Mouse (Mus musculus) stomach, embryonic 15.5 days (tissue): ENCODE data around the gene Pde3a. TPM values are rescaled to one million over a fixed set of nuclear protein-coding genes. Genes with fewer than 3 reads are reported as not detected.

Source experiments
- ATAC-seq: fragments of 200-750 bp; cut with Nextera tagmentation; 2 replicates; pipeline ENCODE4 v1.8.0; 2017; ENCODE audit warnings: low read depth, moderate number of reproducible peaks, moderate TSS enrichment; ENCODE audit not compliant: insufficient read depth, low FRiP score
- H3K27ac ChIP-seq: fragments of 300-500 bp; sonication (generic); 2 replicates; pipeline ENCODE4 v1.5.1; 2015; ENCODE audit warnings: mild to moderate bottlenecking, inconsistent platforms
- H3K27me3 ChIP-seq: fragments of 300-500 bp; sonication (generic); replicated peaks from 2 replicates; pipeline ENCODE4 v1.6.1; 2015; ENCODE audit warnings: inconsistent platforms
- H3K36me3 ChIP-seq: fragments of 300-500 bp; sonication (generic); 2 replicates; pipeline ENCODE4 v1.6.1; 2015; ENCODE audit warnings: inconsistent platforms
- H3K4me1 ChIP-seq: fragments of 300-500 bp; sonication (generic); 2 replicates; pipeline ENCODE4 v1.6.1; 2015; ENCODE audit warnings: inconsistent platforms
- H3K4me2 ChIP-seq: fragments of 300-500 bp; sonication (generic); 2 replicates; pipeline ENCODE4 v1.6.1; 2015; ENCODE audit warnings: mild to moderate bottlenecking, inconsistent platforms
- H3K4me3 ChIP-seq: fragments of 300-500 bp; sonication (generic); replicated peaks from 2 replicates; pipeline ENCODE4 v1.5.1; 2015; ENCODE audit warnings: inconsistent platforms
- H3K9ac ChIP-seq: fragments of 300-500 bp; sonication (generic); 2 replicates; pipeline ENCODE4 v1.6.1; 2015; ENCODE audit warnings: inconsistent platforms
- H3K9me3 ChIP-seq: fragments of 300-500 bp; sonication (generic); 2 replicates; pipeline ENCODE4 v1.6.1; 2016; ENCODE audit warnings: inconsistent platforms
- WGBS: fragments of 180-500 bp; shearing (Covaris S2); methylation state at CpG from one replicate; pipeline ENCODE4 v1.1.7; 2015; 5-methylcytosine and 5-hydroxymethylcytosine counted together
- polyA plus RNA-seq: library from polyadenylated mRNA; unstranded; fragments of >200 nt; fragmentation: Nextera tagmentation; extraction: Ambion mirVana; gene quantifications from 2 replicates; pipeline ENCODE4 v1.2.1, GENCODE M21; 2015

Pde3a gene
- polyA plus RNA-seq, result 10.6 and 12.8 TPM in 2 replicates

GRCm38 (mm10) chr6:141248691-141249584 is at the start of gene Pde3a:
Gene Pde3a (plus strand): TSS chr6:141249269.
- 1% methylated on average over 27 of the region's 28 CpGs for WGBS
- Histone ChIP-seq H3K9ac (peak within 1 kb of the TSS; percentile 68), H3K9me3 (no peaks in the 10 kb centered on the region), H3K27me3 (0 out of 2 replicates have a peak, but pooled peaks cover 13% of the 10 kb centered on the region), H3K27ac (peak within 1 kb of the TSS; percentile 94), H3K36me3 (no peaks in the 10 kb centered on the region), H3K4me3 (peak within 1 kb of the TSS; percentile 67), H3K4me2 (peak within 1 kb of the TSS; percentile 72), H3K4me1 (peaks cover 5% of the 10 kb centered on the region; the same call in 1 of the 2 replicates)
- ATAC-seq, result peak; percentile 20; the same call in 1 of the 2 replicates

- Histone ChIP-seq H3K27ac (no peak overlapping the region), H3K27me3 (no peaks in the 10 kb centered on the region), H3K4me2 (no peak overlapping the region), H3K4me3 (no peak overlapping the region), H3K9me3 (no peaks in the 10 kb centered on the region), H3K36me3 (no peaks in the 10 kb centered on the region), H3K4me1 (no peaks in the 10 kb centered on the region), H3K9ac (no peak overlapping the region)
- ATAC-seq, result no peak
Observed at GRCm38 (mm10) chr6:141200173-141200615, 48.9 kb upstream of the Pde3a start.

GRCm38 (mm10) chr6:141207531-141207930 is 41.5 kb upstream of the Pde3a start:
- Histone ChIP-seq H3K27me3 (no peaks in the 10 kb centered on the region), H3K9ac (no peak overlapping the region), H3K4me2 (no peak overlapping the region), H3K4me3 (no peak overlapping the region), H3K4me1 (no peaks in the 10 kb centered on the region), H3K9me3 (no peaks in the 10 kb centered on the region), H3K27ac (no peak overlapping the region), H3K36me3 (no peaks in the 10 kb centered on the region)
- 57% methylated on average over 6 of the region's 6 CpGs for WGBS
- ATAC-seq, result no peak

GRCm38 (mm10) chr6:141208283-141208872 is 40.7 kb upstream of the Pde3a start:
- WGBS, result 33% methylated on average over 1 of the region's 1 CpGs
- Histone ChIP-seq H3K4me3 (no peak overlapping the region), H3K27me3 (no peaks in the 10 kb centered on the region), H3K4me1 (no peaks in the 10 kb centered on the region), H3K36me3 (no peaks in the 10 kb centered on the region), H3K9me3 (no peaks in the 10 kb centered on the region), H3K27ac (no peak overlapping the region), H3K4me2 (no peak overlapping the region), H3K9ac (no peak overlapping the region)
- ATAC-seq, result no peak

- Histone ChIP-seq H3K27ac (no peak overlapping the region), H3K4me3 (no peak overlapping the region), H3K36me3 (no peaks in the 10 kb centered on the region), H3K4me1 (no peaks in the 10 kb centered on the region), H3K9me3 (no peaks in the 10 kb centered on the region), H3K27me3 (no peaks in the 10 kb centered on the region), H3K9ac (no peak overlapping the region), H3K4me2 (no peak overlapping the region)
- no peak for ATAC-seq
- 90% methylated on average over 3 of the region's 3 CpGs for WGBS
Observed at GRCm38 (mm10) chr6:141210021-141210420, 39.0 kb upstream of the Pde3a start.

GRCm38 (mm10) chr6:141221081-141221480 is 28.0 kb upstream of the Pde3a start:
- Histone ChIP-seq H3K4me3 (no peak overlapping the region), H3K4me1 (no peaks in the 10 kb centered on the region), H3K9ac (no peak overlapping the region), H3K36me3 (no peaks in the 10 kb centered on the region), H3K4me2 (no peak overlapping the region), H3K27me3 (no peaks in the 10 kb centered on the region), H3K27ac (no peak overlapping the region), H3K9me3 (no peaks in the 10 kb centered on the region)
- 69% methylated on average over 3 of the region's 3 CpGs for WGBS
- no peak for ATAC-seq

- no peaks in the 10 kb centered on the region for H3K9me3 ChIP-seq
- no peaks in the 10 kb centered on the region for H3K27me3 ChIP-seq
- 0 out of 2 replicates have a peak overlapping the region, but pooled peaks have one; percentile 10 for H3K4me2 ChIP-seq
- ATAC-seq, result no peak; the same call in 1 of the 2 replicates
- H3K4me1 ChIP-seq, result no peaks in the 10 kb centered on the region
- H3K27ac ChIP-seq, result peak overlapping the region; percentile 48; the same call in 1 of the 2 replicates
- whole genome bisulfite sequencing, result 52% methylated on average over 15 of the region's 15 CpGs
- H3K36me3 ChIP-seq, result no peaks in the 10 kb centered on the region
- no peak overlapping the region for H3K4me3 ChIP-seq
- no peak overlapping the region for H3K9ac ChIP-seq
Observed at GRCm38 (mm10) chr6:141226851-141227657, 22.0 kb upstream of the Pde3a start.

- ATAC-seq, result no peak
- H3K9ac ChIP-seq, result no peak overlapping the region
- 41% methylated on average over 3 of the region's 3 CpGs for WGBS
- no peak overlapping the region for H3K4me3 ChIP-seq
- no peak overlapping the region for H3K4me2 ChIP-seq
- H3K27me3 ChIP-seq, result no peaks in the 10 kb centered on the region
- H3K36me3 ChIP-seq, result no peaks in the 10 kb centered on the region
- H3K4me1 ChIP-seq, result no peaks in the 10 kb centered on the region
- no peak overlapping the region for H3K27ac ChIP-seq
- H3K9me3 ChIP-seq, result no peaks in the 10 kb centered on the region
Observed at GRCm38 (mm10) chr6:141227658-141228005, 21.4 kb upstream of the Pde3a start.

GRCm38 (mm10) chr6:141232756-141233382 is 16.2 kb upstream of the Pde3a start:
- peak overlapping the region; percentile 2; the same call in 1 of the 2 replicates for H3K27ac ChIP-seq

GRCm38 (mm10) chr6:141241809-141242208 is 7.3 kb upstream of the Pde3a start:
- H3K9me3 ChIP-seq, result no peaks in the 10 kb centered on the region
- no peaks in the 10 kb centered on the region for H3K36me3 ChIP-seq
- H3K9ac ChIP-seq, result no peak overlapping the region
- H3K4me3 ChIP-seq, result no peak overlapping the region
- no peaks in the 10 kb centered on the region for H3K4me1 ChIP-seq
- WGBS, result 63% methylated on average over 1 of the region's 1 CpGs
- no peak overlapping the region for H3K4me2 ChIP-seq
- no peak overlapping the region for H3K27ac ChIP-seq
- H3K27me3 ChIP-seq, result no peaks in the 10 kb centered on the region
- no peak for ATAC-seq

More at GRCm38 (mm10) chr6:141232756-141233382, 16.2 kb upstream of the Pde3a start:
- Histone ChIP-seq H3K4me1 (no peaks in the 10 kb centered on the region), H3K4me2 (no peak overlapping the region), H3K9me3 (no peaks in the 10 kb centered on the region), H3K36me3 (no peaks in the 10 kb centered on the region), H3K9ac (no peak overlapping the region), H3K4me3 (no peak overlapping the region), H3K27me3 (no peaks in the 10 kb centered on the region)
- 31% methylated on average over 6 of the region's 6 CpGs for WGBS
- no peak for ATAC-seq

- Histone ChIP-seq H3K27me3 (0 out of 2 replicates have a peak, but pooled peaks cover 10% of the 10 kb centered on the region), H3K4me3 (no peak overlapping the region), H3K4me1 (peaks cover 5% of the 10 kb centered on the region; the same call in 1 of the 2 replicates), H3K9me3 (no peaks in the 10 kb centered on the region), H3K9ac (no peak overlapping the region), H3K27ac (no peak overlapping the region), H3K36me3 (no peaks in the 10 kb centered on the region), H3K4me2 (no peak overlapping the region)
- ATAC-seq, result no peak
- 83% methylated on average over 4 of the region's 4 CpGs for WGBS
Observed at GRCm38 (mm10) chr6:141245089-141245488, 4.0 kb upstream of the Pde3a start.
